Mouse (Mus musculus): ENCODE results near the gene Tbc1d2. TPM values are rescaled to one million over a fixed set of nuclear protein-coding genes. Genes with fewer than 3 reads are reported as not detected.
A peak's percentile ranks its signal among the peaks of the same experiment; 100 is the strongest.
"Not testable (repeated sequence)": the region's sequence is repeated elsewhere in the genome, so short reads cannot be mapped to it uniquely, and the experiment has no call there.

Gene Tbc1d2
- total RNA-seq, 2 experiments from 2014 or later: 2.6 to 3.3 TPM

DNA sequence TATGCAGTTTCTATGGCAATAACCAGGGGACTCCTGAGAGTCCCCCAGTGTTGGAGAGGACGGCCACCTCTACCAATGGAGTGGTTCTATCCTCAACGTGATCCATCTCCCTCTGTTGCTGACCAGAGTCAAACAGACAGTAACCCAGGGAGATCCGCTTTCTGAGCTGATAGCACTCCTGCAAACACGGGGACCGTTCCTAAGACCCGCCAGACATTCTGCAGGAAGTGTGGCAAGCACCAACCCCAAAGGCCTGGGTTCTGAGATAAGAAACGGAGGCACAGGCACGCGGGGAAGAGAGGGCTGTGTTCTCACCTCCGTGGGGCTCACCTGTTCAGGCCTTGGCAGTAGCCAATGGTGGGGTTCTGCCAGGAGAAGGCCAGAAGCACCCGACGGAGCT, 36.4 kb downstream of the Tbc1d2 start:
- intact Hi-C loops (cut with DNase I): loop anchor here (2.0 kb wide), 1 partner anchor 423 kb away; no protein-coding TSS in a partner anchor
- no peak for DNase-seq (ENCODE audit: low spot score in 2 of 2)

DNA sequence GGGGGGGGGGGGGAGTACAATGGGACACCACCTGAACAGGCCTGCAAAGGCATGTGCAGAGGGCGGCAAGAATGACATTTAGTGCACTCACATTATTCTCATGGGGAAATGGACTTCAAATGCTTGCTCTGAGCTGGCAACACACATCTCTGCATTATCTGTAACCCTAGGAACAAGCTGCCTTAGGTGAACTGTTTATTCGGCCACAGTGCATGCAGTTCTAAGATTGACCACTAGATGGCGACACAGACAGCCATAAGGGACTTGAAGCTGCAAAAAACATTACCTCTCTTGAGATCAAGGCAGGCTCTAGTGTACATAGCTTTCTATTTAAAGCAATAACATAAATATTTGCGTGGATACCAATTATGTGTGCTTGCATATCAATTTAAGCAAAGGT, 38.8 kb downstream of the Tbc1d2 start:
- intact Hi-C loops (cut with DNase I): loop anchor here (1.0 kb wide), 1 partner anchor 46 kb away; no protein-coding TSS in a partner anchor
- peak; percentile 90 to 93 for DNase-seq (ENCODE audit: low spot score in 2 of 2)

DNA sequence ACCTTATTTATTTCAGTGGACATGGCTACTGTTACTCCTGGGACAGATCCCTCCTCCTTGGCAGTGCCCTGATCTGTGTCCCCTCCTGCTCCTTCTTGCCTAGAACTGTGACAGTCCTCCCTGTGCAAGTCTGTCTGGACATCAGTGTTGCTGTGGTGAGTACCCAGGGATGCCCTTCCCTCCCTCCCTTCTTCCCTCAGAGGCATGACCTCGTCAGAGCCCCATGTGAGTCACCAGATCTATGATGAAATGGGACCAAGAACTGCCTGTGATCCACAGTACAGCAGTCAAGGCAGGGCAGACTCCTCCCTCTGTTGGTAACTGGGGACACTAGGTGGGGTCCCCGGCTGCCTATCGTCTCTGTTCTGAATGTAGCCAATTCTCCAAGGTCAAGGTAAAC, 42.4 kb downstream of the Tbc1d2 start:
- intact Hi-C loops (cut with DNase I): no loop called here
- no peak for DNase-seq (ENCODE audit: low spot score in 2 of 2)

DNA sequence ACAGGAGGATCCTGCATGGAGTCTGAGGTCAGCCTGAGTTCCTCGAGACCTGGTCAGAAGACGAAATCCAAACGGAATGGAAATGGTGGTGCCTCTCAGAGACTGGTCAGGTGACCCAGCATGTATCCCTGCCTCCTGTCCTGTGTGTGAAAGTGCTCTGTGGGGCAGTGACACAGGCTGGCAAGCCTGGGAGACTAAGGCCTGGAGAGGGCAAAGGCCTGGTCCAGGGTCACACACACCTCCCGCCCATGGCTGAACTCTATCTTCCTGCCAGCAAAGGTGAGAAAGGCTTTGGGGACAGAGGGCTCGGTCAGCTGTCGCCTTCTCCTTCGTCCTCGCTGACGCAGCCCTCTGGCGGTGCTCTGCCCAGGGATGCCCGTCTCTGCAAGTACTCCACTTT, 44.6 kb downstream of the Tbc1d2 start:
- intact Hi-C loops (cut with DNase I): no loop called here
- DNase-seq (ENCODE audit: low spot score in 2 of 2): no peak

DNA sequence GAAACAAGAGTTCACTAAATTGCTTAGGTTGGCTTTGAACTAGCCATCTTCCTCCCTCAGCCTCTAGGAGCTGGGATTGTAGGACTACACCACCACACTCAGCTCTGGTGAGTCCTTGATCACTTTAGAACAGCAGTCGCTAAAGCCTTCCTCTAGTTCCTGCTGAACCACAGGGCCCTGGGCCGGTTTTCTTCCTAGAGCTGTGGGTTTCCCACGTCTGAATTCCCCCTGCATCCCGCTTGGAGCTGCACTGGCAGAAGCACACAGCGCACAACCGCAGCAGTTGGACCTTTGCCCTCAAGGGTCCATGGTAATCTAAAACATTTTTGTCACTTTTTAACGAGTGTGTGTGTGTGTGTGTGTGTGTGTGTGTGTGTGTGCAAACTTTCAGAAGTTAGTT, 47.3 kb downstream of the Tbc1d2 start:
- DNase-seq (ENCODE audit: low spot score in 2 of 2): no peak
- intact Hi-C loops (cut with DNase I): no loop called here

DNA sequence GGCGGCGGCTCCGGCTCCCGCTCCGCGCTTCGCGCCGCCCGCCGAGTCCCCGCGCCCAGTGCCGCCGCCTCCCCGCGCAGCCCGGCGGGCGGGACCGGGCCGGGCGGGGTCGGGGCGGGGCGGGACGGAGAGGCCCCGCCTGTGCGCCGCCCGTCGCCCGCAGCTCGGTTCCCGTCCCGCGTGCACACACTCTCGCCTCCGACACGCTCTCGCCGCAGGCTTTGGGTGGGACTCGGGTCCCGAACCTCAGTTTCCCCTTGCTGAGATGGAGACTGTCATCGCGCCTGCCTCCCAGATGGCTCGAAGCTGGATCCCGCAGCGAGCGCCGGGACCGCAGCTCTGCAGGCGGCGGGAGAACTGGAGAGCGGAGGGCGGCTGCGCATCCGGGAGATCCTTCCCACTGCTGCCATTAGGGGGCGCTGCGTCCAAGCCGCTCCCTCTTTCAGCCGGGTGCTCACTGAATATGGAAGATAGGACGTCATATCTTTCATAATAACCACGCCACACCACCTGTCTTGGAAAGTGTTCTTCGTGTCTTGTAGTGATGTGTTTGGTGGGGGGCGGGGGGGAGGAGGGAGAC, 48.1 kb downstream of the Tbc1d2 start, which contains the start of gene Coro2a:
TSS of gene Coro2a (minus strand) at position 359 of the 580 bp plus-strand sequence.
- intact Hi-C loops (cut with DNase I): loop anchor here (2.0 kb wide), 1 partner anchor 93 kb away; no protein-coding TSS in a partner anchor
- peak; percentile 87 to 92 for DNase-seq (ENCODE audit: low spot score in 2 of 2)

DNA sequence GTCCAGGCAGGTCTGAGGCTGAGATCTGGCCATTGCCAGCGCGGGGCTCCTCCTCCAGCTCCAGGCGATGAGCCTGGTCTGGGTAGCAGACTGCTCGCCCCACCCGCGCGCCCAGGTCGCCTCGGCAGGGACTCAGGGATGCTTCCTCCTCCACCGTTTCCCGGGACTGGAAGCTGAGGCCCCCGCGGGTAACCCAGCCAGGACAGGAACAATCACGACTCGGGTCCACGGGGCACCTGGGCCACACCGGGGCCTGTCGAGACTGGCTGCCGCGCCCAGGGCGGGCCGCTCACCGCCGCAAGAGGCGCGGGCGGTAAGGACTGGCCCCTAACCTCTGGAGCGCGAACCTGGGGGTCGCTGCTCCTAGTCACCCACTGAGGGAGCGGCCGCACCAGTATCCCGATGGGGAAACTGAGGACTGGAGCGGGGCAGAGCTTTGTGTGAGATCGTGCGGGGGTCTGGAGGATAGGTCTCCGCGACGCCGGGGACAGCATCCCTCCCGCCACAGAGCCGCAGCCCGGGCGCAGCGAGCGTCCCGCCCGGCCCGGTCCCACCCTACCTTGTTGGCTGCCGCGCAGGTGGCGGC, 48.7 kb downstream of the Tbc1d2 start:
- intact Hi-C loops (cut with DNase I): loop anchor here (2.0 kb wide), 1 partner anchor 93 kb away; no protein-coding TSS in a partner anchor
- peak in 1 of 2 experiments; percentile 40 for DNase-seq (ENCODE audit: low spot score in 2 of 2)

DNA sequence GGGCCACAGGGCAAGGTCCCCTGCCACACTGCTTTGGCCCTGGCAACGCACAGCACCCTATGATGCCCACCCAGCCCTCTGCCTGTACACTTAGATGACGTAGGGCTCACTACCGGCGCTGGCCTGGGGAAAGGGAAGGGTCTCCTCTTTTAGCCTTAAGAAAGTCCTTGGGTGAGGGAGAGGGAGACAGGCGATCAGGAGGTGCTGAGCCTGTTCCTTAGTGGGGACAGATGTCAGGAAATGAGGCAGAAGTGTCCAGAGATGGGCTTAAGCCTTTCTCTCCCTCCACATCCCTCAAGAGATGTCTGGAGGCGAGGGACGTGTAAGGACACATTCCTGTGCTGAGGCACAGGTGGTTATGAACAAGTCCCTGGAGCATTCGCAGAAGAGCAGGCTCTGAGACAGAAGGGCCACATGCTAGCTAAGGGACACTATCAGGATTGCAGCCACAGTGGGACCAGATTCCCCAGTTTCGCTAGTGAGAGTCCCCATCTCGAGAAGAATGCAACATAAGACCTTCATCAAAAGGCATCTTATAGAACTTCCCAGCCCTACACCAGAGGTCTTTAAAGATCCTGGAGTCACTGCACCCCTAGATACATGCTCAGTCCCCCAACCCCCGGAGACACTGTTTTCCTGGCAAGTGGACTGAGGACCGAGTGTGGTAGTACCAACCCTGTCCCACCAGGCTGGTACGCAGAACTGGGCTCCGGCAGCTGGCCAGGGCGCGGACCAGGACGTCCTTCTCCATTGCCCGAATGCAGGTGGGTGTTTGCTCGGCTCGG, 49.3 kb downstream of the Tbc1d2 start:
- intact Hi-C loops (cut with DNase I): loop anchor here (2.0 kb wide), 1 partner anchor 92 kb away; no protein-coding TSS in a partner anchor
- DNase-seq (ENCODE audit: low spot score in 2 of 2): no peak

DNA sequence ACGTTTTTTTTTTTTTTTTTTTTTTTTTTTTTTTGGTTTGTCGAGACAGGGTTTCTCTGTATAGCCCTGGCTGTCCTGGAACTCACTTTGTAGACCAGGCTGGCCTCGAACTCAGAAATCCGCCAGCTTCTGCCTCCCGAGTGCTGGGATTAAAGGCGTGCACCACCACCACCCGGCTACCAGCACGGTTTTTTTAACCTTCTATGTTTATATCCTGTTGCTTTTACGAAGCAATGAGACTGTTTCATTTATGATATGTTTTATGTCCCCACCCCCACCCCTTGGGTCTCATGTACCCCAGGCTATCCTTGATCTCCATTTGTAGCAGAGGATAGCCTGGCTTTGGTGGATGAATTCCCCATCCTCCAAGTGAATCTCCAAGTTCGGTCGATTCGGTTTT, 50.4 kb downstream of the Tbc1d2 start:
- DNase-seq (ENCODE audit: low spot score in 2 of 2): not testable (repeated sequence)
- intact Hi-C loops (cut with DNase I): loop anchor here (2.0 kb wide), 1 partner anchor 91 kb away; no protein-coding TSS in a partner anchor

DNA sequence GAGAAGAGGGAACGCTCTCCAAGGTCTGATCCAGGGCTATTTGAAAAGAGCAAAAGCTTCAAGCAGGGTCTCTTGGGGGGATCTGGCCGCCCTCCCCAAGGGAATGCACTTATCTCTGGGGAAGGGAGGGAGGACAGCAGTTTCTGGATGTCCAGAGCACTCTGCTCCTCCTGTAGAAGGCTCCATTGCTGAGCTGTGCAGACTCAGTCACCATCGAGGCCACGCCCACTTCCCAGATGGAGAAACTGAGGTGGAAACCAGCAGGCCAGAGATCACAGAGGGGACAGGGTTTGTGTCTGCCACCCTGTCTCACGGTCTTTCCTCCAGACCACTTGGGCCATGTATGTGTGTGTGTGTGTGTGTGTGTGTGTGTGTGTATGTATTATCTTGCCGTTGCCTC, 51.0 kb downstream of the Tbc1d2 start:
- intact Hi-C loops (cut with DNase I): no loop called here
- no peak for DNase-seq (ENCODE audit: low spot score in 2 of 2)

DNA sequence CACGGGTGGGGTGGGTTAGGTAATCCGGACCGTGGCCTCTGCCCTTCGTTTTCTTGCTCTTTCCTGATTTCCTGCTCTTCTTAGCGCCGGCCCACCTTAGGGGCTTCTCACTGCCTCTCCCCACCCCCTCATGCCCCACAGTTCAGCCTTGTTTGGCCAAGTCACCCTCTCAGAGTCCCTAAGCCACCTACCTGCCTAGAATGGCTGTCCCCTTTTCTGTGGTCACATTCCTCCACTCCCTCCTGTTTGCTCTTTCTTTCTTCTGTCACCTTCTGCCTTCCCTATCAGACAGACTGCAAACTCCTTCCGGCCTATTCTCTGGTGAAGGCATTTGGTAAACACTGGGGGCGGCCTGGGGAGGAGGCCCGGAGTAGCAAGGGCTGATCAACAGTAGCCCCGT, 51.9 kb downstream of the Tbc1d2 start:
- intact Hi-C loops (cut with DNase I): no loop called here

DNA sequence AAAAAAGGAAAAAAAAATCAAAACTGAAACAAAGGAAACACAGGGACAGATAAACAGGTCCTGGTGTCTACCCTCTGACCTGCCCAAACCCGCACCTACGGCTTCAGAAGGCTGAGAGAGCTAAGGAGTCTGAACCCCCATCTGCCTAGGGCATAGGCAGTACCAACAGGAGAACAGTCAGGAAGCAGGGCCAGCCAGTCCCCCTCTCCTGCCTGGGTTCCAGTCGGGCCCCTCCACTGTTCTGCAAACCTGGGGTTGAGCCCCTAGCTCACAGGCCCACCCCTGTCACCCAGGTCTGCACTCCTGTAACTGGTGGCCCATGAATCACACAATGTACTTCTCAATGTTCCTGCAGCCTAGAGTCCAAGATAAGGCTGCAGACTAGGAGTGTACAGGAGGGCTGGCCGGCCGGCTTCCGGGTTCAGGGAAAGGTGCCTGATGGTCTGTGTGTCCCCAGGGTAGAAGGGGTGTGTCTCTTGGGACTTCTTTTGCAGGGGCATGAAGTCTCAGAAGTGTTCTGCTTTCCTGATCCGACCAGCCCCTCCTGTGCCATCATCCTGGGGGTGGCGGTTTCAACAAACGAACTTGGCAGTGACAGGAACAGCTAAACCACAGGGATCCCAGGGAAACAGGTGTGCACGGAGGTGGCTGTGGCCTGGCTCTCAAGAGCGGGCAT, 52.6 kb downstream of the Tbc1d2 start:
- intact Hi-C loops (cut with DNase I): no loop called here
- DNase-seq (ENCODE audit: low spot score in 2 of 2): no peak

More for the DNA sequence above, 51.9 kb downstream of the Tbc1d2 start:
- DNase-seq (ENCODE audit: low spot score in 2 of 2): no peak

DNA sequence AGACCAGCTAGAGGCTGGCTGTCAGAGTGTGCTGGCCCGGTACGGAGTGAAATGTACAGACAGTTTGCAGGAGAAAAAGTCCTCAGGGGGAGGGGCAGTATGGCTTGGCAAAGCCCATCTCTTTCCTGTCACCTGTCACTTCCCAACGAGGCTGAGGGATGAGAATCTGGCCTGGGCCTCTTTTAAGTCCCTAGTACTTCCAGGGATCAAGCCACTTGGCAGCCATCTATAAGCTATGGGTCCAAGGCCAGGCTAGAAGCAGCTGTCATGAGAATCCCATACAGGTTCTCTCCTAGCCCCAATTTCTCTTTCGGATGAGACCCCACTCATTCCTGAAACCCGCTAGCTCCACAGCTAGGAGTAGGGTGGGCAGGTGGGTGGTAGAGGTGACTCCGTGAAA, 53.6 kb downstream of the Tbc1d2 start:
- intact Hi-C loops (cut with DNase I): no loop called here
- DNase-seq (ENCODE audit: low spot score in 2 of 2): no peak

DNA sequence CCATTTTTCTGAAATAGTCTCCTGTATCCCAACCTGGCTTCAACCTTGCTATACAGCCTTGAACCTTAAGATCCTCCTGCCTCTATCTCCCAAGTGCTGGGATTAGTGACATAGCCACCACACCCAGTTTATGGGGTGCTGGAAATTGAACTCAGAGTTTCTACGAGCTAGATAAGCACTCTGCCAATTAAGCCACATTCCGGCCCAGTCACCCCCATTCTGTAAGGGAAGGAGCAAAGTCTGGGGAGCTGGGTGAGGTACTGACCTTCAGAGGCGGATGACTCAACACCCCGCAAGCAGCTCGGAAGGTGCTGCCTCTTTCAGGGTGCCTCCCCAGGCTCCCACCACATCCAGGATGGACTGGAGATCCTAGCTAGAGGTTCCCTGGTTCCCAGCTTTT, 55.9 kb downstream of the Tbc1d2 start:
- no peak for DNase-seq (ENCODE audit: low spot score in 2 of 2)
- intact Hi-C loops (cut with DNase I): no loop called here

DNA sequence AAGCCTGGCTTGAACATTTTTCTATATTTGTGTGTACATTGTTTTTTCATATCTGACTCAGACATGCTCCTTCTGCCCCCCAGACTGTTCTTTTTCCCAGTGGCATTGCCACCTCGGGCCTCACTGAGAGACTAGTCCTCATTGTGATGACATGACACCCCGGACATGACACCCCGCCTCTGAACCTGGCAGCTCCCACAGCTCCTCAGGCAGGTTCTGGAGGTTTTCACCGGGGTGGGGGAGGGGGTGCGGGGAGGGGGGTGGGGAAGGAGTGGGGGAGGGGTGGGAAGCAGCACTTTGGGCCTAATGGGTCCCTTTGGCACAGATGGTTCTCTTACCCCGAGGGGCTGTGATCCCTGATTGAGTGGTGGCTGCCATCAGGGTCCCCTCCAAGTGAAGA, 56.5 kb downstream of the Tbc1d2 start:
- intact Hi-C loops (cut with DNase I): no loop called here

DNA sequence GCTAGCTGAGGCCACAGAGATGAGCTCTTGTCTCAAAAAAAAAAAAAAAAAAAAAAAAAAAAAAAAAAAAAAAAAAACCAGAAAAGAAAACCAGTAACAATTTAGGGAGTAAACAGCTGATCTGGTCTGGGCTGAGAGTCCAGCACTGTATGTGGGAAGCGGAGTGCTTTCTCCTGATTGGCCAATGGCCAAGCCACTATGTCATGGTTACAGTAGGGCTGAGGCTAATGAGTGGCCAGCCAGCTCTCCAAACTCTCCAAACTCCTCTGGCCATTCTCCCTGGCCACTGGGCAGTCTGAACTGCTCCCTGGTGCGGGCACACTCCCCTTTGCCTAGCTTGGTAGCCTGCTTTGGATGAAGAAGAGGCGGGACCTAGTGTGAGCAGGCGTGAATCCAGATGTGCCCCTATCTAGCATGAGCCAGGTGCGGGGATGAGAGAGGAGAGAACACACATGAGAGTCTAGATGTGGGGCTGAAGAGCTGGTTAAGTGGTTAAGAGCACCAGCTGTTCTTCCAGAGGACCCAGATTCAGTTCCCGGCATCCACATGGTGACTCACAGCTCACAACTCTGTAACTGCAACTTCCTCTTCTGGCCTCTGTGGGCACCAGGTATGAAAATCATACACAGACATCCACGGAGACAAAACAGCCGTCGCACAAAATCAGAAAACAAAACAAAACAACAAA, 58.0 kb downstream of the Tbc1d2 start:
- intact Hi-C loops (cut with DNase I): no loop called here
- no peak for DNase-seq (ENCODE audit: low spot score in 2 of 2)

More for the DNA sequence above, 56.5 kb downstream of the Tbc1d2 start:
- no peak for DNase-seq (ENCODE audit: low spot score in 2 of 2)

DNA sequence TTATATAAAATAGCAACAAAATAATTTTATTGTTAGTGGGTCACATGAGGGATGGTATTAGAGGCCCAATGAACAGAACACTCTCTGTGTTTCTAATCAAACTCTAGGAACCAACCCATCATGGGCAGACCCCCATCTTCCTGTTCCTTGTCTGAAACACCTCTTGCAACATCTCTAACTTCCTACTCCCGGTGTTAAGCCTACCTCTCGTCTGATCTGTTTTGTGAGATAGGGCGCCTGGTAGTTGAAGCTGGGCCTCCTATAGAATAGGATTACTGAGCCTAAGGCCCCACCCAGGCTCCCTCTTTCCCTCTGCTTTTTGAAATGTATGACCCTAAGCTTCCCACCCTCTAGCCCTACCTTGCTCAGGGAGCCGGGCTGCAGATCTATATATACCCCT, 59.2 kb downstream of the Tbc1d2 start:
- intact Hi-C loops (cut with DNase I): no loop called here
- DNase-seq (ENCODE audit: low spot score in 2 of 2): no peak

DNA sequence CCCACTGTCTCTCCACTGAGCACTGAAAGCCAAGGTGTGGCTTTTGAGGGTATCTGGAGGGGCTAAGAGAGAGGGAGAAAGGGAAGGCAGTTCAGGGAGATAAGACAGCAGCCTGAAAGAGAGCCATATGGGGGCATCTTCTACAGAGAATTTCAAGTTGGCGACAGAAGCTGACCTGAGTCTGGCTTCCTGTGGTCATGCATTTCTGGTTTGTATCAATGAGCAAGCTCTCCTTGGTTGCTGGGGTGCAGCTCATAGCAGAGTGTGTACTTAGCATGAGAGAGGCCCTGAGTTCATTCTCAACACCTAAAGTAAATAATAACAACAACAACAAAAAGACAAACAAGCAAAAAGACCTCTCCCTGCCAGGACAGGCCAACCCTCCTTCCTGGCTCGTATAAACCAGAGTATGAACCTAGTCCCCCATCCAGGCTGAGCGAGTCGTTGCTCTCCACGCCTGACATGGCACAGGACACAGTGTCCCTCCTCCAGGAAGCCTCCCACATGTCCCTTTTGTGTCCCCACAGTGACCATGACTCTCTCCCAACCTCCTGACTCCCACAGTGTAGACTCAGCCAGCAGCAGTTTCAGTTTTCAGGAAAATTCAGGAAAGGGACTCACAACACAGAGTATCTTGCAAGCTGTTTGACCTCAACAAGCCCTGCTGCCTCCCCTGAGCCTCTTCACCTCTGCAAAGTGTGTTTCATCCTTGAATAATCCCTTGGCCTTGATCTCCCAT, 59.9 kb downstream of the Tbc1d2 start:
- intact Hi-C loops (cut with DNase I): no loop called here
- no peak for DNase-seq (ENCODE audit: low spot score in 2 of 2)

DNA sequence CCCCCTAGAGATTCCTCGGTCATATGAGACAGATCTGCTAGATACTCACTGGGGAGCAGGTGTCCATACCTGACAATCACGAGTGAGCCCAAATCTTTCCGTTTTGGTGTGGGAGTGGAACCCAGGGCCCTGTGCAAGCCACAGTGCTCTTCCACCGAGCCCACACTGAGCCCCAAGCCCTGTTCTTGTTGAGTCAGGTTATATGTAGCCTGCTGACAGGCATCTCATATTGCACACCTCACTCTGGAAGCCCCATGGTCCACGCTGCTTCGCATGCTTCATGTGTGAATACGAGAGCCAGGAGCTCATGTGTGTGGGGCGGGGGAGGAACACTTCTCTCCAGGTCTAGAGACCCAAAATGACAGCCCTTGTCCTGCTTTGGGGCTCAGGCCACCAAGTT, 60.9 kb downstream of the Tbc1d2 start:
- intact Hi-C loops (cut with DNase I): no loop called here
- DNase-seq (ENCODE audit: low spot score in 2 of 2): no peak

All from left cerebral cortex, postnatal 25 days (tissue).